Mouse (Mus musculus): ENCODE data around the gene Tenm2. TPM values are rescaled to one million over a fixed set of nuclear protein-coding genes. Genes with fewer than 3 reads are reported as not detected.

Tenm2 gene
- polyA plus RNA-seq (2015; fragmentation: Nextera tagmentation; extraction: Ambion mirVana): 0.66 and 0.80 TPM in 2 replicates

DNA sequence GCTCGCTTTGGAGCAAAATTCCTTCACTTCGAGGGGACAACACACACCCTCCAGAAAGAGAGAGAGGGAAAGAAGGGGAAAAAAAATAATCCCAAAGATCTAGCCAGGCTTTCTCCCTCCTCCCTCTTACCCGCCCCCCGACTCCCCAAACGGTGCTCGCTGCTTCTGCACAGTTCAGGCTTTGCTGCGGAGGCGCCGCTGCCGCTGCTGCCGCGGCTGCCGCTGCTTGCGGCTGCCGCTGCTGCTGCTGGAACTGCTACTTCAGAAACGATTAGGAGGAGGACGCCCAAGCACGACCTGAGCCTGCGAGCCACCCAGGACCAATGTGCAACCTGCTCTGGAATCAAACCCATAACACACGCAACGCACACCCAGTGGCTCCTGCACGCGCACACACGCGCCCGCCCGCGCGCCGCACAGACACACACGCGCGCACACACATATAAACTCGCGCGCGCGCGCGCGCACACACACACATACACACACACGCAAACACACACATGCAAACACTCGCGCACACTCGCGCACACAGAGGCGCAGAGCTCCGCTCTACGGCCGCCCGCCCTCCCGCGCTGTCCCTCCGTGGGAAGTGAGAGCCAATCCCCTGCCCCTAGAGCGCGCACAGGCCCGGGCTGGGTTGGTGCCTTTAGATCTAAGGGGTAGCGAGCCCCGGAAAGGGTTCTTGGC lies at the start of gene Tenm2:
Gene Tenm2, minus strand, starts transcription at position 51 of the 687 bp plus-strand sequence.
- peak; percentile 90 for ATAC-seq (replicated peaks; ENCODE audit: low FRiP score, low read depth)
- no peaks in the 10 kb centered on the region for H3K9me3 ChIP-seq (replicated peaks; ENCODE audit: low read length)
- no peaks in the 10 kb centered on the region for H3K36me3 ChIP-seq (ENCODE audit: insufficient read depth, low read length)
- peaks cover 4% of the 10 kb centered on the region; the same call in 1 of the 2 replicates for H3K27me3 ChIP-seq (ENCODE audit: insufficient read depth, low read length)
- no peak for TF ChIP-seq CTCF (IDR thresholded peaks at IDR 0.05; ENCODE audit: low read depth)
- WGBS: under 1% methylated on average over 56 of the region's 59 CpGs
- no peak within 1 kb of the TSS for H3K27ac ChIP-seq
- H3K4me2 ChIP-seq (ENCODE audit: low read length): peak within 1 kb of the TSS; percentile 94
- no peaks in the 10 kb centered on the region for H3K4me1 ChIP-seq (replicated peaks; ENCODE audit: insufficient read depth, low read length)
- peak; percentile 59 for DNase-seq (ENCODE audit: low spot score)
- H3K4me3 ChIP-seq (replicated peaks; ENCODE audit: low read depth, low read length): peak within 1 kb of the TSS; percentile 65
- peak within 1 kb of the TSS; percentile 33 for H3K9ac ChIP-seq (ENCODE audit: low read depth, low read length)

DNA sequence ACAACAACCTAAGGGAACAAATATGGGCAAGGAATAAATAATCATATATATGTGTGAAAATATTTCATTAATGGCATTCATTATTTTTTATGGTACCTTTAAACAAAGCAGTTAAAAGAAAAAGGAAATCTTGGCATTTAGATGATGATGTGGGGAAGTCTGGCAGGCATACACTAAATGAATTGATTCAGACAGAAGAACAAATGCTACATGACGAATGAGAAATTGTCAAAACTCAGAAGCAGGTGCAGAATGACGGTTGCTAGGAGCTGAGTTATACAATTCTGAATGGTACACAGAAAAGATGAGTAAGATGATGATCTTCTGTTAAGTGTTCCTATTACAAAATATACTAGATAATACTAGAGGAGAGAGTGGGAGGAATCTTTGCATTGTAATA lies 49.4 kb upstream of the Tenm2 start:
- Histone ChIP-seq H3K4me2 (ENCODE audit: low read length) (no peak overlapping the region), H3K9me3 (replicated peaks; ENCODE audit: low read length) (no peaks in the 10 kb centered on the region), H3K4me3 (replicated peaks; ENCODE audit: low read depth, low read length) (no peak overlapping the region), H3K27me3 (ENCODE audit: insufficient read depth, low read length) (no peaks in the 10 kb centered on the region), H3K4me1 (replicated peaks; ENCODE audit: insufficient read depth, low read length) (no peaks in the 10 kb centered on the region), H3K36me3 (ENCODE audit: insufficient read depth, low read length) (no peaks in the 10 kb centered on the region), H3K27ac (no peak overlapping the region), H3K9ac (ENCODE audit: low read depth, low read length) (no peak overlapping the region)
- DNase-seq (ENCODE audit: low spot score) (no peak), ATAC-seq (replicated peaks; ENCODE audit: low FRiP score, low read depth) (no peak)
- no peak for TF ChIP-seq CTCF (IDR thresholded peaks at IDR 0.05; ENCODE audit: low read depth)
- whole genome bisulfite sequencing: 84% methylated on average over 2 of the region's 2 CpGs

DNA sequence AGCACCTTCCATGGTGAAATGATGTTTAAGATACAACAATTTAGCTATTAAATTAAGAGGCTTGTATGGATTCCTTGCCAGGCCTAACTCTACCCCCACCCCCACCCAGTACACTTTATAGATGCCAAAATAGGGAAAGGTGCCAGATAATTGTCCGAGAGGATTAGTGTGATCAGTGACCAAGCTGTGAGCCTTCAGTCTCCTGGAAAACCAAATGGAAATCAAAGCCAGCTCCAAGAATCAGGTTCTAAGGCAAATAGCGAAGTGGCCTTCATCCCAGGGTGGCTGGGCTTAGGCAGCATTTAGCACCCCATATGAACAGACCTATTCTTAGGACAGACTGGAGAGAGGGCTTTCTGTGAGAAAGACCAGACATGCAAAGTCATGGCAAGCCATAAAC lies 13.0 kb upstream of the Tenm2 start:
- DNase-seq (ENCODE audit: low spot score): no peak
- Histone ChIP-seq H3K36me3 (ENCODE audit: insufficient read depth, low read length) (no peaks in the 10 kb centered on the region), H3K4me2 (ENCODE audit: low read length) (no peak overlapping the region), H3K27me3 (ENCODE audit: insufficient read depth, low read length) (no peaks in the 10 kb centered on the region), H3K9me3 (replicated peaks; ENCODE audit: low read length) (no peaks in the 10 kb centered on the region), H3K4me1 (replicated peaks; ENCODE audit: insufficient read depth, low read length) (no peaks in the 10 kb centered on the region), H3K27ac (no peak overlapping the region), H3K9ac (ENCODE audit: low read depth, low read length) (no peak overlapping the region), H3K4me3 (replicated peaks; ENCODE audit: low read depth, low read length) (no peak overlapping the region)
- no peak for ATAC-seq (replicated peaks; ENCODE audit: low FRiP score, low read depth)
- no peak for TF ChIP-seq CTCF (IDR thresholded peaks at IDR 0.05; ENCODE audit: low read depth)
- WGBS: 68% methylated on average over 2 of the region's 2 CpGs

DNA sequence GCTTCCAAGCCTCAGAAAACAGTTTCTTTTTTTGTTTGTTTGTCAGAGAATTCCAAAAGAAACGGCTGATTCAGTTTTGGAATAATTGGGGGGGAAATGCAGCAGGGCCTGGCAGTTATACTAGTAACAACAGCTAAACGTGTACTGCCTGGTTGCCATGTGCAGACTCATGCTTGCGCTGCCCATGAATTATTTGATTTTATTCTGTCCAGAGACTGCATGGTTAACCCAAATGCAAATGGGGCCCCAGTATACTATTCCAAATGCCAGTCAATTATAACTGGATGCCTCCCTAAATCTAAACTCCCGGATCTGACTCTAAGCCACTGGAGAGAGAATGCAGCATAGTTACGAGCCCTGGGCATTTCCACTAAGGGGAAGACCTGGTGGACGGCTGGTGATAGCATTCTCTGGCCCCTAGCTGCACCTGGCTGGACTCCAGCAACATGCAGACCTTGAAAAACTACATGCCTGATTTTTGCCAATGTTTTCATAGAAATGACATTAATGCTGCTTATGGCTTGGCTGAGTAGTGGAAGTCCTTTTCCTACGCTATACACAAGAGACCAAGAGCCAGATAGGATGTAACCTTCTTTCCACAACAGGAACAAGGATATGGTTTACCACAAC lies 1.4 kb upstream of the Tenm2 start:
- no peak for ATAC-seq (replicated peaks; ENCODE audit: low FRiP score, low read depth)

DNA sequence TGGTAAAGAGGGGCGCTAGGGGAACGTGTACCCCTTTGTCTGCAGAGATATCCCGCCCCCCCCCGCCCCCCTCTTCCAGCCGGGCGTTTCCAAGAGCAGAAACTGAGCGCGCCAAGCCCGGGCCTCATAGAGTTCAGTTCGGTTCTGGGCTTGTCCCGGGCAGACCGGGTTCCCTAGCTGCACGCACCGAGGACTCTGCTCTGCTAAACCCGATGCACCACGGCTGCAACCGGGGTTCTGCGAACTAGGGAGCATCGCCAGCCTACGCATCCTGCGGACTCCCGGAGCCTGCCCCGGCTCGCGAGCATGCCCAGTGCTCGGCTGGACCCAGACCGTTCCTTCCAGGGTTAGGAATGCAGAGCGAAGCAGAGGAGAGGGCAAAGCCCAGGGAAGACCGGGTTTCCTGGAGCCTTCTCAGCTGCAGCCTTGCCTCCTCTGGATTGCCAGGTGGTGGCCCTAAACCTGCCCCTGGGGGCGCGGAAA lies 878 bp upstream of the Tenm2 start:
- DNase-seq (ENCODE audit: low spot score): peak; percentile 54

More for the DNA sequence above, 1.4 kb upstream of the Tenm2 start:
- Histone ChIP-seq H3K4me3 (replicated peaks; ENCODE audit: low read depth, low read length) (peak overlapping the region; percentile 65), H3K9me3 (replicated peaks; ENCODE audit: low read length) (no peaks in the 10 kb centered on the region), H3K27me3 (ENCODE audit: insufficient read depth, low read length) (peaks cover 4% of the 10 kb centered on the region; the same call in 1 of the 2 replicates), H3K36me3 (ENCODE audit: insufficient read depth, low read length) (no peaks in the 10 kb centered on the region), H3K27ac (no peak overlapping the region), H3K4me1 (replicated peaks; ENCODE audit: insufficient read depth, low read length) (no peaks in the 10 kb centered on the region), H3K4me2 (ENCODE audit: low read length) (peak overlapping the region; percentile 94), H3K9ac (ENCODE audit: low read depth, low read length) (no peak overlapping the region)
- TF ChIP-seq CTCF (IDR thresholded peaks at IDR 0.05; ENCODE audit: low read depth): no peak
- DNase-seq (ENCODE audit: low spot score): peak; percentile 10
- 37% methylated on average over 7 of the region's 7 CpGs for WGBS

DNA sequence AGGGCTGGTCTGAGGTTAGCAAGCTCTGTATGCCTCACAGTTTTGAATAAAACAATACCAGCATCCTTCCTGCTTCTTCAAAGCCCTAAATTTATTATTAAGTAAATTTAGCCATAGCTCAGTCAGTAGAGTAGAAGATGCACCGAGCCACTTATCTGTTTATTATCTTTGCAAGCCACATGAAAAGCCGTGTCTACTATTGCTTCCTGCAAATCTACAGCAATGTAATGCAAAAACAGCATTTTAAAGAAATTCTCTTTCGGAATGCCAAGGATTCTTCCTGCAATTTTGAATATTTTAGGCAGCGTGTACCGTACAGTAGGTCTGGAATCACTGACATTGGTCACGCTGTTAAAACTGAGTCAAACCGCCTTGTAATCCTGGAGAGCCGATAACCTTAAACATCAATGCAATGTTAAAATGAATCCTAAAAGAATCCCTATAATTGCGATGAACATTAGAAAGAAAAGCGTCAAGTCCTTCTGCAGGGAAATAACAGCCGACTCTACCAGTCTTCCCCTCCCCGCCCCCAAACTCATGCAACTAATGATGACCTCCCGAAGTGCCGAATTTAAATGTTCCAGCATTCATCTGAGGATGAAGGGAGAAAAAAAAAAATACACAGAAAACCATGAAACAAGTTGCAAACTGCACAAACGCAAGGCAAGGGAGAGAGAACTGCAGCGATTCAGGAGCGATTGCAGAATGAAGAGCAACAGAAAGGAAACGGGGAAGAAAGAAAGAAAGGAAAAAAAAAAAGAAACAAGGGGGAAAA lies 556 bp downstream of the Tenm2 start:
- Histone ChIP-seq H3K27me3 (ENCODE audit: insufficient read depth, low read length) (peaks cover 4% of the 10 kb centered on the region; the same call in 1 of the 2 replicates), H3K36me3 (ENCODE audit: insufficient read depth, low read length) (no peaks in the 10 kb centered on the region), H3K4me3 (replicated peaks; ENCODE audit: low read depth, low read length) (peak overlapping the region; percentile 65), H3K27ac (no peak overlapping the region), H3K9ac (ENCODE audit: low read depth, low read length) (no peak overlapping the region), H3K4me2 (ENCODE audit: low read length) (peak overlapping the region; percentile 94), H3K9me3 (replicated peaks; ENCODE audit: low read length) (no peaks in the 10 kb centered on the region), H3K4me1 (replicated peaks; ENCODE audit: insufficient read depth, low read length) (no peaks in the 10 kb centered on the region)
- no peak for TF ChIP-seq CTCF (IDR thresholded peaks at IDR 0.05; ENCODE audit: low read depth)
- ATAC-seq (replicated peaks; ENCODE audit: low FRiP score, low read depth) (no peak), DNase-seq (ENCODE audit: low spot score) (no peak)
- 10% methylated on average over 18 of the region's 18 CpGs for WGBS

More for the DNA sequence above, 878 bp upstream of the Tenm2 start:
- ATAC-seq (replicated peaks; ENCODE audit: low FRiP score, low read depth): peak; percentile 71
- peak overlapping the region; percentile 33 for H3K9ac ChIP-seq (ENCODE audit: low read depth, low read length)
- no peaks in the 10 kb centered on the region for H3K9me3 ChIP-seq (replicated peaks; ENCODE audit: low read length)
- TF ChIP-seq CTCF (IDR thresholded peaks at IDR 0.05; ENCODE audit: low read depth): no peak
- peaks cover 4% of the 10 kb centered on the region; the same call in 1 of the 2 replicates for H3K27me3 ChIP-seq (ENCODE audit: insufficient read depth, low read length)
- no peaks in the 10 kb centered on the region for H3K4me1 ChIP-seq (replicated peaks; ENCODE audit: insufficient read depth, low read length)
- H3K36me3 ChIP-seq (ENCODE audit: insufficient read depth, low read length): no peaks in the 10 kb centered on the region
- no peak overlapping the region for H3K27ac ChIP-seq
- peak overlapping the region; percentile 65 for H3K4me3 ChIP-seq (replicated peaks; ENCODE audit: low read depth, low read length)
- WGBS: under 1% methylated on average over 31 of the region's 31 CpGs
- peak overlapping the region; percentile 94 for H3K4me2 ChIP-seq (ENCODE audit: low read length)

All from kidney, postnatal 0 days (tissue).